Mouse (Mus musculus) testis, adult 2 months (tissue): ENCODE results near the gene Gm42674. TPM values are rescaled to one million over a fixed set of nuclear protein-coding genes. Genes with fewer than 3 reads are reported as not detected.

Experiments used
- H3K27ac ChIP-seq: fragments of 200-500 bp; 2 replicates; pipeline ENCODE4 v1.5.1; 2012; ENCODE audit warnings: low read depth, low read length; ENCODE audit not compliant: control insufficient read depth, insufficient read depth
- H3K27me3 ChIP-seq: fragments of 200-500 bp; 2 replicates; pipeline ENCODE4 v1.6.1; 2012; ENCODE audit warnings: mild to moderate bottlenecking, low read length, moderate library complexity; ENCODE audit not compliant: control insufficient read depth, insufficient read depth
- H3K36me3 ChIP-seq: fragments of 200-500 bp; 2 replicates; pipeline ENCODE4 v1.6.1; 2012; ENCODE audit warnings: mild to moderate bottlenecking, low read length; ENCODE audit not compliant: control insufficient read depth, insufficient read depth
- H3K4me1 ChIP-seq: fragments of 200-500 bp; 2 replicates; pipeline ENCODE4 v1.6.1; 2012; ENCODE audit warnings: low read length; ENCODE audit not compliant: control insufficient read depth, insufficient read depth
- H3K4me3 ChIP-seq: fragments of 200-500 bp; 2 replicates; pipeline ENCODE4 v1.5.1; 2012; ENCODE audit warnings: low read depth, mild to moderate bottlenecking, low read length, moderate library complexity, mixed read lengths; ENCODE audit not compliant: control insufficient read depth
- CTCF ChIP-seq: fragments of 200-500 bp; IDR thresholded peaks from 2 replicates; pipeline ENCODE4 v1.5.1; 2012; ENCODE audit warnings: low read depth, mild to moderate bottlenecking, inconsistent platforms, low read length, moderate library complexity; ENCODE audit not compliant: control insufficient read depth, insufficient read depth, insufficient replicate concordance
- POLR2A ChIP-seq: fragments of 200-500 bp; IDR thresholded peaks from 2 replicates; pipeline ENCODE4 v1.6.1; 2012; ENCODE audit warnings: low read depth, mild to moderate bottlenecking, inconsistent platforms, low read length, moderate library complexity; ENCODE audit not compliant: control insufficient read depth
- polyA plus RNA-seq: library from polyadenylated mRNA; depleted of rRNA; stranded (reverse); fragments of >200 nt; gene quantifications from 2 replicates; pipeline ENCODE4 v1.2.3, GENCODE M21; 2012

The Gm42674 gene
- polyA plus RNA-seq, 1 experiment = not detected

- TF ChIP-seq CTCF (no peak), POLR2A (no peak)
- Histone ChIP-seq H3K36me3 (no peaks in the 10 kb centered on the region), H3K27me3 (no peaks in the 10 kb centered on the region), H3K4me3 (no peak overlapping the region), H3K27ac (no peak overlapping the region), H3K4me1 (no peaks in the 10 kb centered on the region)
Observed at GRCm38 (mm10) chr3:90638511-90639275, 37.0 kb downstream of the Gm42674 start.

DNA sequence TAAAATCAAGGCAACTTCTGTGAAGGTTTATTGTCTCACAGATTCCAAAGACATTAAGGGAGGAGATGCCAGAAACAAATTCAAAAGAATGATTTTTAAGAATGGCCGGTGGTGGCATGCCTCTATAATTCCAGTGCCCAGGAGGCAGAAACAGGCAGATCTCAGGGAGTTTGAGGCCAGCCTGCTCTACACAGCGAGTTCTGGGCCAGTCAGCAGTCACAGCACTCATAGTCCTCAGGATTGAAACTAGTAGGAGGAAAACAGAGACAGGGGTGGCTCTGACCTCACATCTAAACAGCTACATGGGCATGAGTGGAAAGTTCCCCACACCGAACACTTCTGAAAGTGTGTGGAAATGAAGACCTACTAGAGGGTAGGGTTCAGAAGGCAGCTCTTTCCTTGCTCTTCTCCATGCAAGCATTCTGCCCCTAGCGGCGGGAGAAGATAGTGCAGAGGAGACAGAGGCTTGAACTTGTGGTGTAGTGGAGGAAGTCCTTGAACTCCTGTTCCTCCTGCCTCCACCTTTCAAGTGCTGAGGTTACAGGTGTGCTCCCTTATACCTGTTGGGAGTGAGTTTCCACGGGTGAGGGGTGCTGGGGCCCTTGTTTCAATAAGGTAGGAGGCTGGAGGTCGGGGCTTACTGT lies 37.9 kb downstream of the Gm42674 start:
- TF ChIP-seq POLR2A (no peak), CTCF (peak; percentile 67; the same call in 1 of the 2 replicates)
- no peaks in the 10 kb centered on the region for H3K4me1 ChIP-seq
- H3K4me3 ChIP-seq = no peak overlapping the region
- H3K36me3 ChIP-seq = no peaks in the 10 kb centered on the region
- H3K27me3 ChIP-seq = no peaks in the 10 kb centered on the region
- H3K27ac ChIP-seq = no peak overlapping the region

- Histone ChIP-seq H3K27me3 (no peaks in the 10 kb centered on the region), H3K36me3 (no peaks in the 10 kb centered on the region), H3K27ac (no peak overlapping the region), H3K4me3 (no peak overlapping the region), H3K4me1 (no peaks in the 10 kb centered on the region)
- no peak for TF ChIP-seq POLR2A
- TF ChIP-seq CTCF = no peak
Observed at GRCm38 (mm10) chr3:90640981-90641380, 39.3 kb downstream of the Gm42674 start.

GRCm38 (mm10) chr3:90644220-90644619 lies 42.5 kb downstream of the Gm42674 start:
- Histone ChIP-seq H3K36me3 (no peaks in the 10 kb centered on the region), H3K27me3 (no peaks in the 10 kb centered on the region), H3K4me3 (no peak overlapping the region), H3K27ac (no peak overlapping the region), H3K4me1 (no peaks in the 10 kb centered on the region)
- peak; percentile 70; the same call in 1 of the 2 replicates for TF ChIP-seq CTCF
- no peak for TF ChIP-seq POLR2A

DNA sequence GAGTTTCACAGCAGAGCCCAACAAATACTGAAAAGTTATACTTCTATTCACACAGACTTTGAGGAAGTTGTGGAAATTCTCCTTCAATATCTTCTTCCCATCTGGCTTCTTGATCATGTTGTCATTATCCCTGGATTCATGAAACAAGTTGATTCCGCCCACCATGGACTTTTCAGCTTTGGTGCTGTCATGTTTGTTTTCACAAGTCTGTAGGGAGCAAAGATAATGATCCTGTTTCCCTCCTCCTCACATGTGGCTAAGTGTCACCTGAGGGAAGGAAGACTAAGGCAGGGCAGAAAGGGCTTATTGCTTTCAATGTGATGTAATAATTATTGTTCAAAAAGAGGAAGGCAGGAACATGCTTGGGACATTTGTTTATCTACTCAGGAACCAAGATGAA lies 45.6 kb downstream of the Gm42674 start:
- no peaks in the 10 kb centered on the region for H3K27me3 ChIP-seq
- TF ChIP-seq CTCF (no peak), POLR2A (no peak)
- no peaks in the 10 kb centered on the region for H3K36me3 ChIP-seq
- no peak overlapping the region for H3K4me3 ChIP-seq
- H3K4me1 ChIP-seq = no peaks in the 10 kb centered on the region
- no peak overlapping the region for H3K27ac ChIP-seq

GRCm38 (mm10) chr3:90648981-90649380 lies 47.3 kb downstream of the Gm42674 start:
- H3K4me3 ChIP-seq = no peak overlapping the region
- no peak overlapping the region for H3K27ac ChIP-seq
- H3K27me3 ChIP-seq = no peaks in the 10 kb centered on the region

DNA sequence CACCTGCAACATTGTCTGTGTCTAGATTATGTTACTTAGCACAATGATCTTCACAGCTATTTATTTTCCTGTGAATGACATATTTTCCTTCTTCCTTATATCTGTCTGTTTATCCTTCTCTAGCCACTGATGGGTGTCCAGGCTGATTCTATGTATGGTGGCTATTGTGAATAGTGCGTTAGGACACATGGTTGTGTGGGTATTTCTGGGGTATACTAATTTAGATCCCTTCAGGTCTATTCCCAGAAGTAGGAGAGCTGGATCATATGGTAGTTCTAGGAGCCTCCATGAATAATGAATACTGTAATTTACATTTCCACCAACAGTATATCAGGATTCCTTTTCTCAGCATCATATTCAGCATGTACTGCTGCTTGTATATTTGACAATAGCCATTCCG lies 48.1 kb downstream of the Gm42674 start:
- Histone ChIP-seq H3K36me3 (no peaks in the 10 kb centered on the region), H3K27ac (no peak overlapping the region), H3K4me3 (no peak overlapping the region), H3K27me3 (no peaks in the 10 kb centered on the region), H3K4me1 (no peaks in the 10 kb centered on the region)
- TF ChIP-seq POLR2A (no peak), CTCF (no peak)

More at GRCm38 (mm10) chr3:90648981-90649380, 47.3 kb downstream of the Gm42674 start:
- TF ChIP-seq CTCF (no peak), POLR2A (no peak)
- Histone ChIP-seq H3K36me3 (no peaks in the 10 kb centered on the region), H3K4me1 (no peaks in the 10 kb centered on the region)
